Mouse (Mus musculus) heart, adult 2 months (tissue): ENCODE measurements around the gene Homer2.

ENCODE experiments used
- CTCF ChIP-seq: fragments of 200-600 bp; IDR thresholded peaks from 2 replicates; pipeline ENCODE4 v1.8.1; 2022; ENCODE audit warnings: antibody characterized with exemption, mild to moderate bottlenecking, moderate library complexity
- EP300 ChIP-seq: fragments of 200-500 bp; IDR thresholded peaks from 2 replicates; pipeline ENCODE4 v1.6.1; 2011; ENCODE audit warnings: low read depth, low read length, control low read depth; ENCODE audit not compliant: insufficient read depth
- POLR2A ChIP-seq: fragments of 200-500 bp; IDR thresholded peaks from 2 replicates; pipeline ENCODE4 v1.6.1; 2011; ENCODE audit warnings: mild to moderate bottlenecking, low read depth, low read length, control low read depth; ENCODE audit not compliant: insufficient read depth

DNA sequence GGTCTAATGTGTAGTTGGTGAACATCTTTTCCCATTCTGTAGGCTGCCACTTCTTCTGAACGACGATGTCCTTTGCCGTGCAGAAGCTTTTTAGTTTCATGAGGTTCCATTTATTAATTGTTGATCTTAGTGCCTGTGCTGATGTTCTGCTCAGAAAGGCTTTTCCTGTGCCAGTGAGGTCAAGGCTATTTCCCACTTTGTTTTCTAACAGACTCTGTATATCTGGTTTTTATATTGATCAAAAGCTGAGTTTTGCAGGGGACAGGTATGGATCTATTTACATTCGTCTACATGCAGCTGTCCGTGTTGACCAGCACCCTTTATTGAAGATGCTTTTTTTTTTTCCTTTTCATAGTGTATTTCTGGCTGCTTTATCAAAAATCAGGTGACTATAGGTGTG is 128.0 kb downstream of the Homer2 start:
- no peak for TF ChIP-seq POLR2A
- no peak for TF ChIP-seq EP300
- no peak for TF ChIP-seq CTCF
